Mouse (Mus musculus): ENCODE results near the gene Dlgap1. TPM values are rescaled to one million over a fixed set of nuclear protein-coding genes. Genes with fewer than 3 reads are reported as not detected.

Dlgap1 gene
- total and polyA plus RNA-seq, 3 experiments: 0.39 to 1.6 (median 0.52) TPM

GRCm38 (mm10) chr17:70020376-70020775 lies 51.5 kb downstream of the Dlgap1 start:
- Histone ChIP-seq H3K79me2 (replicated peaks; ENCODE audit: control insufficient read depth, insufficient read depth, low read length) (no peaks in the 10 kb centered on the region), H3K27me3 (ENCODE audit: control insufficient read depth, insufficient read depth, low read length) (no peaks in the 10 kb centered on the region), H3K27ac (no peak overlapping the region), H3K4me3 (no peak overlapping the region), H3K9ac (ENCODE audit: low read depth, low read length) (no peak overlapping the region), H3K4me1 (ENCODE audit: control insufficient read depth, insufficient read depth, low read length) (no peaks in the 10 kb centered on the region), H3K36me3 (ENCODE audit: control insufficient read depth, insufficient read depth, low read length) (no peaks in the 10 kb centered on the region)
- TF ChIP-seq EP300 (IDR thresholded peaks at IDR 0.05; ENCODE audit: insufficient read depth, low read depth, low read length): no peak
- no peak for TF ChIP-seq CTCF (IDR thresholded peaks at IDR 0.05)
- TF ChIP-seq POLR2A (IDR thresholded peaks at IDR 0.05; ENCODE audit: insufficient read depth, low read depth, low read length): no peak
- WGBS: 39% methylated on average over 4 of the region's 4 CpGs
- intact Hi-C loops (cut with DNase I): no loop called here
- DNase-seq: no peak

GRCm38 (mm10) chr17:70022618-70023017 lies 53.7 kb downstream of the Dlgap1 start:
- Histone ChIP-seq H3K36me3 (ENCODE audit: control insufficient read depth, insufficient read depth, low read length) (no peaks in the 10 kb centered on the region), H3K4me3 (no peak overlapping the region), H3K27me3 (ENCODE audit: control insufficient read depth, insufficient read depth, low read length) (no peaks in the 10 kb centered on the region), H3K9ac (ENCODE audit: low read depth, low read length) (no peak overlapping the region), H3K4me1 (ENCODE audit: control insufficient read depth, insufficient read depth, low read length) (no peaks in the 10 kb centered on the region), H3K27ac (no peak overlapping the region), H3K79me2 (replicated peaks; ENCODE audit: control insufficient read depth, insufficient read depth, low read length) (no peaks in the 10 kb centered on the region)
- 74% methylated on average over 2 of the region's 2 CpGs for WGBS
- intact Hi-C loops (cut with DNase I): no loop called here
- TF ChIP-seq CTCF (IDR thresholded peaks at IDR 0.05) (no peak), EP300 (IDR thresholded peaks at IDR 0.05; ENCODE audit: insufficient read depth, low read depth, low read length) (no peak), POLR2A (IDR thresholded peaks at IDR 0.05; ENCODE audit: insufficient read depth, low read depth, low read length) (no peak)
- DNase-seq: no peak

- Histone ChIP-seq H3K4me1 (ENCODE audit: control insufficient read depth, insufficient read depth, low read length) (no peaks in the 10 kb centered on the region), H3K4me3 (no peak overlapping the region), H3K27ac (no peak overlapping the region), H3K9ac (ENCODE audit: low read depth, low read length) (no peak overlapping the region), H3K79me2 (replicated peaks; ENCODE audit: control insufficient read depth, insufficient read depth, low read length) (no peaks in the 10 kb centered on the region), H3K36me3 (ENCODE audit: control insufficient read depth, insufficient read depth, low read length) (no peaks in the 10 kb centered on the region), H3K27me3 (ENCODE audit: control insufficient read depth, insufficient read depth, low read length) (no peaks in the 10 kb centered on the region)
- no peak for DNase-seq
- intact Hi-C loops (cut with DNase I): no loop called here
- whole genome bisulfite sequencing: 36% methylated on average over 2 of the region's 2 CpGs
- TF ChIP-seq POLR2A (IDR thresholded peaks at IDR 0.05; ENCODE audit: insufficient read depth, low read depth, low read length) (no peak), CTCF (IDR thresholded peaks at IDR 0.05) (no peak)
Measured at GRCm38 (mm10) chr17:70034862-70035261, 66.0 kb downstream of the Dlgap1 start.

- no peak for DNase-seq
- Histone ChIP-seq H3K4me1 (ENCODE audit: control insufficient read depth, insufficient read depth, low read length) (no peaks in the 10 kb centered on the region), H3K27ac (no peak overlapping the region), H3K9ac (ENCODE audit: low read depth, low read length) (no peak overlapping the region), H3K79me2 (replicated peaks; ENCODE audit: control insufficient read depth, insufficient read depth, low read length) (no peaks in the 10 kb centered on the region), H3K4me3 (no peak overlapping the region), H3K36me3 (ENCODE audit: control insufficient read depth, insufficient read depth, low read length) (no peaks in the 10 kb centered on the region), H3K27me3 (ENCODE audit: control insufficient read depth, insufficient read depth, low read length) (no peaks in the 10 kb centered on the region)
- WGBS: 75% methylated on average over 7 of the region's 7 CpGs
- TF ChIP-seq EP300 (IDR thresholded peaks at IDR 0.05; ENCODE audit: insufficient read depth, low read depth, low read length) (no peak), POLR2A (IDR thresholded peaks at IDR 0.05; ENCODE audit: insufficient read depth, low read depth, low read length) (no peak)
- intact Hi-C loops (cut with DNase I): no loop called here
Measured at GRCm38 (mm10) chr17:70040751-70041430, 72.0 kb downstream of the Dlgap1 start.

- Histone ChIP-seq H3K9ac (ENCODE audit: low read depth, low read length) (no peak overlapping the region), H3K27me3 (ENCODE audit: control insufficient read depth, insufficient read depth, low read length) (no peaks in the 10 kb centered on the region), H3K79me2 (replicated peaks; ENCODE audit: control insufficient read depth, insufficient read depth, low read length) (no peaks in the 10 kb centered on the region), H3K4me3 (no peak overlapping the region), H3K36me3 (ENCODE audit: control insufficient read depth, insufficient read depth, low read length) (no peaks in the 10 kb centered on the region), H3K27ac (no peak overlapping the region), H3K4me1 (ENCODE audit: control insufficient read depth, insufficient read depth, low read length) (no peaks in the 10 kb centered on the region)
- no peak for TF ChIP-seq CTCF (IDR thresholded peaks at IDR 0.05)
- no peak for TF ChIP-seq EP300 (IDR thresholded peaks at IDR 0.05; ENCODE audit: insufficient read depth, low read depth, low read length)
- WGBS: 60% methylated on average over 6 of the region's 6 CpGs
- intact Hi-C loops (cut with DNase I): no loop called here
- DNase-seq: no peak
Measured at GRCm38 (mm10) chr17:70068281-70068680, 99.4 kb downstream of the Dlgap1 start.

- Histone ChIP-seq H3K27ac (no peak overlapping the region), H3K9ac (ENCODE audit: low read depth, low read length) (no peak overlapping the region), H3K79me2 (replicated peaks; ENCODE audit: control insufficient read depth, insufficient read depth, low read length) (no peaks in the 10 kb centered on the region), H3K36me3 (ENCODE audit: control insufficient read depth, insufficient read depth, low read length) (no peaks in the 10 kb centered on the region), H3K4me1 (ENCODE audit: control insufficient read depth, insufficient read depth, low read length) (no peaks in the 10 kb centered on the region), H3K27me3 (ENCODE audit: control insufficient read depth, insufficient read depth, low read length) (no peaks in the 10 kb centered on the region), H3K4me3 (no peak overlapping the region)
- no peak for DNase-seq
- TF ChIP-seq CTCF (IDR thresholded peaks at IDR 0.05) (no peak), EP300 (IDR thresholded peaks at IDR 0.05; ENCODE audit: insufficient read depth, low read depth, low read length) (no peak), POLR2A (IDR thresholded peaks at IDR 0.05; ENCODE audit: insufficient read depth, low read depth, low read length) (no peak)
- 78% methylated on average over 2 of the region's 2 CpGs for WGBS
- intact Hi-C loops (cut with DNase I): no loop called here
Measured at GRCm38 (mm10) chr17:70072066-70072465, 103.2 kb downstream of the Dlgap1 start.

All from heart, adult 2 months (tissue).